Mouse (Mus musculus) ES-CJ7 (cell line): Measurements from ENCODE around the gene Tbc1d30.

Experiments used
- DNase-seq: peaks from one replicate; pipeline ENCODE4 v3.0.0; 2011; ENCODE audit warnings: low read depth, low spot score

Gene Tbc1d30

DNA sequence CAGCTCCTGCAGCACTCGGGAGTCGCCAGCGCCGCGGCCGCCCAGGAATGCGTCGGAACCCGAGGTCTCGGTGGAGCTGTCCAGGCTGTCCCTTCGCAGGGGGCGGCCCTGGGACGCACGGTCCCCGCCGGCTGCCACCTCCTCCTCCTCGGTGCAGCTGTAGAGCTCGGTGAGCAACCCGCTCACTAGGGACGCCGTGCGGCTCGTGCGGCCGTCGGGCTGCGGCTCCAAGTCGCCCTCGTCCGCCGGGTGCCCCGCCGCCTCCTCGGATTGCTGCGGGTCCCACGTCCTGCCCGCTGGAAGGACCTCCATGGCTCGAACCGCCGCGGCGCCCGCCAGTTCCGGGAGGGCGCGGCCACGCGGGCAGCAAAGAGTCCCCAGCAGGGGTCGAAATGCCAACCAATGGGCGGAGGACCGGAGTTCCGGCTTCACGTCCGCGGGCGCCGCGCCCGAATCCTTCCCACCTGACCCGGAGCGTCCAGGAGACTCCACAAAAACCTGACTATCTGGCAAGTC, at the start of gene Tbc1d30:
Tbc1d30 (minus strand) TSS at position 213 of the 516 bp plus-strand sequence.
- peak; percentile 50 for DNase-seq

GRCm38 (mm10) chr10:121398599-121398998, 47.5 kb upstream of the Tbc1d30 start:
- DNase-seq = no peak

- peak; percentile 52 for DNase-seq
Measured at GRCm38 (mm10) chr10:121395542-121396176, 44.6 kb upstream of the Tbc1d30 start.

- no peak for DNase-seq
Measured at GRCm38 (mm10) chr10:121394789-121395325, 43.8 kb upstream of the Tbc1d30 start.

GRCm38 (mm10) chr10:121394270-121394669, 43.2 kb upstream of the Tbc1d30 start:
- DNase-seq = no peak

DNA sequence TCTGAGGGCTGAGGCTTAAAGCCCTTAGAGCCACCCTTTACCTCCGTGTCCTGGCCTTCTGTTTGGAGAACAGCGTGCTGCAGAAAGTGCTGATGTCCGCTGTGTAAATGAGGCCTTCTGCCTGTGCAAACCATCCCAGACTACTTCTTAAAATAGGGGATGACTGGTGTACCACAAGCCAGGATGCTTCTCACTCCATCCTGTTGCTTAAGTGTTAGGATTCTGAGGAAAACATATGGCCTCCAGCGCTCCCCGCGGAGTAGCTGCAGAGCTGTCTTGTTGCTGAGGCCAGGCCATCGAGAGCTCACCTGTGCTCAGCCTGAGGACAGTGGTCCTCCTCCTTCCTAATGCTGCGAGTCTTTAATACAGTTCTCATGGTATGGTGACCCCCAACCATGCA, 40.8 kb upstream of the Tbc1d30 start:
- DNase-seq = no peak

DNA sequence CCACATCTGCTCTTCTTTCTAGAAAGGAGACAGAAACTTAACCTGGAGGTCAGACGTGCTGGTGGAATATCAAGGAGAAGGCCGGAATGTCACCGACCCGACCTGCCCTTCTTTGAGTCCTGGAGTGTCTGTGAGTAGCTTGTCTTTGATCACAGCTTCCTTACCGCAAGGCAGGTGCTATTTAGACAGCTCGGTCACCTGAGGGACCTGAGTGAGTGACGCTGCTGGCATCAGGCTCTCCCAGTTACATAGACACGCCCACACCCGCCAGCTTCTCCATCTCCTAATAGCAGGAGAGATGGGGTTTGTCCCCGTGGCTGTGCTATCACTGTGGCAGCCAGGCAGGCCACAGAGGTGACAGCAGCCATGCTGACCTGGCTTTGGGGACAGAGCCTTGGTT, 39.5 kb upstream of the Tbc1d30 start:
- no peak for DNase-seq

DNA sequence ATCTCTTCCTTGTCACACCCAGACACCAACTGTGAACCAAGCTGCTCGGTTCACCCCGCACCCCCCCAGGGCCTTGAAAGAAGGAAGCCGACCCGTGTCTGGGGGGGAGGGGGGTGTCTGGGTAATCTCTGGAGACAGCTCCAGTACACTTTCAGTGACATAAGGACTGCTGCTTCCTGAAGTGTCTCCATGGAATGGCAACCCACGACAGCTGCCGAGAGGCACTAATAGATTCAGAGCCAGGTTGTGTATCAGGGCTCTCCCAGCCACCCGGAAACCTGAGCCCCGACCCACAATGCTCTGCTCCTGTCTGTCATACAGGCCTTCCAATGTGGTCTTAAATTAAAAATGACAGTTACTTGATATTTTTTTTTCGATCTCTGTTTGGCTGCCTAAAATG, 35.3 kb upstream of the Tbc1d30 start:
- no peak for DNase-seq

DNA sequence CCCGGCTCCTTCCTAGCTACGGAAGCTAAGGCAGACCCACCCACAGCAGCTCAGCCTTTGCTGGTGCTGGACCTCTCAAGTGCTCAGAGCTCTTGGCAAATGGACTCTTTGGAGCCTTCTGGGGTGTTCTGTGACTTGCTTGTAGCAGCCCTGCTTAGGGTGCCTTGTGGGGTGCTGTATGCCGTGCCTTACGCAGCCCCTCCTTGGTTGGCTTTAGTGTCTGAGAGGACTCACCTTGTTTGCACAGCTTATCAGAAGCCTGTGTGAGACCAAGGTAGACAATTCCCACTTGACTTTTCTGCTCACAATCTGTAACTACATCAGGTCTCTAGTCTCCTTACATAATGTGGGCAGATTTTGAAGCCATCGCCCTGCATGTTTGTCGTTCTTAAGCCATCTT, 34.6 kb upstream of the Tbc1d30 start:
- DNase-seq = no peak

DNA sequence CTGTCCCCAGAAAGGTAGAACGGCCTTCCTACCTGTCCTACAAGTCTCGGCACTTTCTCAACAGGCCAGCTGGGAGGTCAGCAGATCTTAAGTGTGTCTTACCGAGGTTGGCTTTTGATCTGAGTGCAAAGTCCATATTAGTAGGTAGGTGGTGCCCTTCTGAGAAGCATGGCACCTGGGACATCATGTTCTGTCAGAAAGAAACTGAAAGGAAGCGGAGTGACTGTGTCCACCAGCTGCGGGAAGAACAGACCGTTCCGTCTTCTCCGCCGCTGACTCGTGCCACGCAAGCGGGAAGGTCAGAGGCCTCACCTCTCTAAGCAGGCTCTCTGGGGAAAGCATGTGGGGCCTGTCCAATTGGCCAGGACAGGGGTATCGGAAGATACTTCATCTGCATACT, 33.6 kb upstream of the Tbc1d30 start:
- DNase-seq = no peak

GRCm38 (mm10) chr10:121381280-121381679, 30.2 kb upstream of the Tbc1d30 start:
- no peak for DNase-seq

DNA sequence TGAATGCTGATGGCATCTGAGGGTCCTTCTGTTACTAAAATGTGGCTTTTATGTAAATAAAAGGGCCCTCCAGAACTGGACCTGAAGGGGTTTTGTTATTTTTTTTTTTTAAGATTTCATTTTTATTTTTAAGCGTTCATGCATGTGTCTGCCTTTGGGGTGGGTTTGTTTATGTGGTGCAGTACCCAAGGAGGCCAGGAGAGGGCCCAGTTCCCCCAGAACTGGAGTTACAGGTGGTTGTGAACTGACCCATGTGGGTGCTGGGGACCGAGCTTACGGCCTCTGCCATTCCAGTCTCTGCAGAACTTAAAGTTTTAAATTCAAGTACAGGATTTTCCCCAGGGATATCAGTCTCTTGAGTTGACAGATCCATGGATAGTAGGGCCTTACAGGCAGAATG, 28.3 kb upstream of the Tbc1d30 start:
- no peak for DNase-seq

DNA sequence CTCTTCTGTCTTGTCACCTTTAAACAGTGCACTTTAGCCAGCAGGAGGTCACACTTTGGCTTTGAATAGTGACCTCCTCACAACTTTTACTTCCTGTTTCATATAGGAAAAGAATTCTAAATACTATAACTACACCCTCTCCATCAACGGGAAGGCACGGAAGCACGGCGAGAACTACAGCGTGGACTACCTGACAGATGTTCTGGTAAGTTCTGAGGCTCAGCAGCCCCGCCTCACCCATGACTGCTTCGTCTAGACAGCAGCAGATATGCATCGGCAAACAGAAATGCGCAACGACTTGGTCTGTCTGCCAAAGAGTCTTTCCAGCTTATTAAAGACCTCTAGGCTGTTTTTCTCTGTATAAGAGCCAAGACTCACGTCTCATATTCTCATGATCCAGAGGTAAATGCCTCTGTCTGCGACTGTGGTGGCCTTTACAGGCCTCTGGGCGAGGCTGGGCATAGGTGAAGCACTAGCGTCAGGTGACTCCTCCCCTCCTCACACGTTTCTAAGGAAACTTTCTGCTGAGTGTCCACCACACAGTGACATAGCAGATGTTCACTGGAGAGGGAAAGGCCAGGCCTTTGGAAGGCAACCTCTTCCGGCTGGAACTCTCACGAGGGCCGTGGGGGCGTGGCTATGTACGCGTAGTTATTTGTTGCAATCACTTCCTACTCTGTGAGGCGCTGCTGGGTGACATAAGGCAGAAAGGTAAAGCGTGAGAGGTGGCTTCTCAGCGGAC, 25.6 kb upstream of the Tbc1d30 start:
- no peak for DNase-seq

- no peak for DNase-seq
Measured at GRCm38 (mm10) chr10:121375649-121376493, 24.8 kb upstream of the Tbc1d30 start.

GRCm38 (mm10) chr10:121374693-121375620, 23.9 kb upstream of the Tbc1d30 start:
- no peak for DNase-seq

- no peak for DNase-seq
Measured at GRCm38 (mm10) chr10:121374013-121374412, 22.9 kb upstream of the Tbc1d30 start.

- peak; percentile 52 for DNase-seq
Measured at GRCm38 (mm10) chr10:121370777-121371176, 19.7 kb upstream of the Tbc1d30 start.

- DNase-seq = no peak
Measured at GRCm38 (mm10) chr10:121368783-121369465, 17.8 kb upstream of the Tbc1d30 start.

DNA sequence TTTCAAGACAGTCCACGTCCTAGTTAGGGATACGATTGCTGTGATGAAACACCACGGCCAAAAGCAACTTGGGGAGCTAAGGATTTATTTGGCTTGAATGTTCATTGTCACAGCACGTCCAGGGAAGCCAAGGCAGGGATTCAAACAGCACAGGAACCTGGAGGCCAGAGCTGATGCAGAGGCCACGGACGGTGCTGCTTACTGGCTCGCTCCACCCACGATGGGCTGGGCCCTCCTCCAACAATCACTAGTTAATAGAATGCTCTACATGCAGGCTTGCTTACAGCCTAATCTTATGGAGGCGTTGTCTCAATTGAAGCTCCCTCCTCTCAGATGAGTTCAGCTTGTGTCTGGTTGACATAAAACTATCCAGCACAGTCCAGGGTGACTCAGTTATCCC, 16.7 kb upstream of the Tbc1d30 start:
- DNase-seq = no peak

DNA sequence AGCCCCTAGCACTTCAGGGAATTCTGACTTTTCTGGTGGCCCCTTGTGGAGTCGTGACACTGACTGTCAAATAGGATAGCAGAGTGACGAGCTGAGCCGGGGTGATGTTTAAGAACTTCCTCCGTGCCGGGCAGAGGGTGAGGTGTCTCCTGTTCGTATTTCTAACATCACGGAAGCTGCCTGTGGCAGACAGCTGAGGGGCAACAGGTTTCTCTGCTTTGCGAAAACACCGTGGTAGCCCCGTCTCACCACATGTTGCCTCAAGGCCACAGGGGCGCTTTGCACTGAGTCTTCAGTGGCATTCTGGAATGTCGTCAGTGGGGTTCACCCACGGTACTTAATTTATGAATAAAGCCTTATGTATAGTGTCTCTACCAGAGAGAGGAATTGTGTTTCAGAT, 16.2 kb upstream of the Tbc1d30 start:
- DNase-seq = no peak
